Mouse (Mus musculus) left cerebral cortex, postnatal 25 days (tissue): ENCODE data around the gene P2ry12. TPM values are rescaled to one million over a fixed set of nuclear protein-coding genes. Genes with fewer than 3 reads are reported as not detected.
A peak's percentile ranks its signal among the peaks of the same experiment; 100 is the strongest.

Source experiments
- DNase-seq, 2 experiments: peaks; one replicate each; pipeline ENCODE4 v3.0.0; 2022; ENCODE audit warnings: low spot score in 2 of 2, mixed read lengths in 1 of 2
- intact Hi-C: fragments of 180-260 bp; cut with DNase I; formaldehyde crosslinking; loops from one replicate; pipeline ENCODE4 v1.15.1; 2025
- total RNA-seq, 2 experiments: library from RNA; stranded (reverse); gene quantifications; 2 replicates each; pipeline ENCODE4 v1.2.3; 2021

Gene P2ry12
- total RNA-seq: 10 to 100 TPM; 50.0 to 51.8 TPM

- DNase-seq: no peak
- intact Hi-C loops: loop anchor here (5.0 kb wide), 2 partner anchors 35 to 50 kb away; partner anchors contain the start of gene P2ry13
These were observed at the start of gene P2ry12 for GRCm38 (mm10) chr3:59262704-59263103. P2ry12 (minus strand) TSS chr3:59262871.

GRCm38 (mm10) chr3:59305518-59305917, 42.8 kb upstream of the P2ry12 start:
- intact Hi-C loops: no loop called here
- DNase-seq: no peak

- DNase-seq: no peak
- intact Hi-C loops: no loop called here
These were observed 42.3 kb upstream of the P2ry12 start for GRCm38 (mm10) chr3:59304944-59305343.

- intact Hi-C loops: no loop called here
- DNase-seq: no peak
These were observed 35.0 kb upstream of the P2ry12 start for GRCm38 (mm10) chr3:59297653-59298052.

GRCm38 (mm10) chr3:59296563-59297130, 34.0 kb upstream of the P2ry12 start:
- intact Hi-C loops: no loop called here
- no peak for DNase-seq

- intact Hi-C loops: no loop called here
These were observed 33.3 kb upstream of the P2ry12 start for GRCm38 (mm10) chr3:59295699-59296562.

GRCm38 (mm10) chr3:59293437-59294199, 30.9 kb upstream of the P2ry12 start:
- intact Hi-C loops: no loop called here
- no peak for DNase-seq

More at GRCm38 (mm10) chr3:59295699-59296562, 33.3 kb upstream of the P2ry12 start:
- DNase-seq: no peak

GRCm38 (mm10) chr3:59290551-59290950, 27.9 kb upstream of the P2ry12 start:
- intact Hi-C loops: no loop called here
- no peak for DNase-seq

GRCm38 (mm10) chr3:59278620-59279019, 15.9 kb upstream of the P2ry12 start:
- intact Hi-C loops: no loop called here
- no peak for DNase-seq

- DNase-seq: no peak
- intact Hi-C loops: no loop called here
These were observed 15.5 kb upstream of the P2ry12 start for GRCm38 (mm10) chr3:59278254-59278533.

GRCm38 (mm10) chr3:59277502-59278253, 15.0 kb upstream of the P2ry12 start:
- DNase-seq: no peak
- intact Hi-C loops: no loop called here

GRCm38 (mm10) chr3:59270811-59271210, 8.1 kb upstream of the P2ry12 start:
- DNase-seq: no peak
- intact Hi-C loops: no loop called here

GRCm38 (mm10) chr3:59263988-59264387, 1.3 kb upstream of the P2ry12 start:
- DNase-seq: peak in 1 of 2 experiments; percentile 32
- intact Hi-C loops: loop anchor here (5.0 kb wide), 2 partner anchors 37 to 52 kb away; partner anchors contain the start of gene P2ry13

- no peak for DNase-seq
- intact Hi-C loops: loop anchor here (5.0 kb wide), 2 partner anchors 36 to 51 kb away; partner anchors contain the start of gene P2ry13
These were observed 746 bp upstream of the P2ry12 start for GRCm38 (mm10) chr3:59263417-59263816.

- DNase-seq: no peak
- intact Hi-C loops: loop anchor here (5.0 kb wide), 2 partner anchors 35 to 50 kb away; partner anchors contain the start of gene P2ry13
These were observed 780 bp downstream of the P2ry12 start for GRCm38 (mm10) chr3:59261709-59262472.

- intact Hi-C loops: loop anchor here (5.0 kb wide), 2 partner anchors 33 to 48 kb away; partner anchors contain the start of gene P2ry13
- DNase-seq: peak in 1 of 2 experiments; percentile 43
These were observed 1.9 kb downstream of the P2ry12 start for GRCm38 (mm10) chr3:59260745-59261144.

GRCm38 (mm10) chr3:59257740-59258664, 4.7 kb downstream of the P2ry12 start:
- intact Hi-C loops: no loop called here
- peak in 1 of 2 experiments; percentile 35 for DNase-seq

GRCm38 (mm10) chr3:59250454-59250853, 12.2 kb downstream of the P2ry12 start:
- intact Hi-C loops: no loop called here
- no peak for DNase-seq
